Mouse (Mus musculus): ENCODE measurements around the gene Zbtb22.

Gene Zbtb22

DNA sequence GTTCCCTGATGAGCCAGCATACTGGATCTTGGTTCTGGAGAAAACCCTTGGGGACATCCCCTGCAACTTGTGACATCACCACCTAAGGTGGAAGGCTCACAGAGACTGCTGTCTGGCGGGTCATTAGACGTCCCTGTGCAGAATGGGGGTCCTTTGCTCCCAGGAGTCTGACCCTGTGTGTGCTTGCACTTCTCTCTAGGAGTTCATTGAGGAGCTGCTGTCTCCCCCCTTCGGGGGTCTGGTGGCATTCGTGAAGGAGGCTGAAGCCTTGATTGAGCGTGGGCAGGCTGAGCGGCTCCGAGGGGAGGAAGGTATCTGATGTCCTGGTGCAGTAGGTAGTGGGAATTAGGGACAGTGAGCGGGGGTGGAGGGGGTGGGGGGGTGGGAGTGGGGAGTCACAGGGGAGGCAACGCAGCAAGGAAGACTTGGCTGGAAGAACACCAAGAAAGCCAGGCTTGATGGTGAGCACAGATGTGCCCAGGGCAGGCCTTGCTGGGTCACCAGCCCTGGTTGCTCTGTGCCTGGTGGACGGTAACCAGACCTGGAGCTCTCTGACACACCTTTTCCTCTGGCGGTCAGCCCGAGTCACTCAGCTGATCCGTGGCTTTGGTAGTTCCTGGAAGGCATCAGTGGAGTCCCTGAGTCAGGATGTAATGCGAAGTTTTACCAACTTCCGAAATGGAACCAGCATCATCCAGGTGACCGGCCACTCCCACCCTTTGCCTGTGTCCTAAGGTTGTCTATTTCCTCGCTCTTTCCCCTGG lies 49.6 kb downstream of the Zbtb22 start:
- DNase-seq (ENCODE audit: low spot score), result no peak

DNA sequence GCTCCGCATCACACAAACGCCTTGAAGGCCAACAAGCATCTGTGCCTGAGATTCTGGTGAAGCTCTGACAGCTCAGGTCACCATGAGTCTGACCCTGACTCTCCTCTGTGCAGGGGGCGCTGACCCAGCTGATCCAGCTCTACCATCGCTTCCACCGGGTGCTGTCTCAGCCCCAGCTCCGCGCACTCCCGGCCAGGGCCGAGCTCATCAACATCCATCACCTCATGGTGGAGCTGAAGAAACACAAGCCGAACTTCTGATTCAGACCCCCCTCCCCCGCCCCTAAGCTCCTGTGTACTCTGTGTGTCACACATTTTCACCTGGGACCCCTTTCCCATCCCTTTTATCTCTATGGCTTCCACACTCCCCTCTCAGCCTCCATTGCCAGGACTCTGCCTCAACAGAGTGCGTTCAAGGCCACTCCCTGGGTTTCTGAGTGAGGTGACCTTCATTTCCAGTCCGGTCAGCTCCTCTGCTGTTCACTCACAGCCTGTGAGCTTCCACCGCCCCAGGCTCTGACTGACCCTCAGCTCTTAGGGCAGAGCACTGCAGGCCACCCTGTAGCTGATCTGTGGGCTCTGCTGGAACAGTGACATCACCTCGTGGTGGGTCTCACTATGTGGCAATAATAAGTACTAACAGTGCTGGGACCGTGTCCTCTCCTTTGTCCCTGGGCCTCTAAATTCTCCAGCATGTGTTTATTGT lies 50.3 kb downstream of the Zbtb22 start:
- no peak for DNase-seq (ENCODE audit: low spot score)

DNA sequence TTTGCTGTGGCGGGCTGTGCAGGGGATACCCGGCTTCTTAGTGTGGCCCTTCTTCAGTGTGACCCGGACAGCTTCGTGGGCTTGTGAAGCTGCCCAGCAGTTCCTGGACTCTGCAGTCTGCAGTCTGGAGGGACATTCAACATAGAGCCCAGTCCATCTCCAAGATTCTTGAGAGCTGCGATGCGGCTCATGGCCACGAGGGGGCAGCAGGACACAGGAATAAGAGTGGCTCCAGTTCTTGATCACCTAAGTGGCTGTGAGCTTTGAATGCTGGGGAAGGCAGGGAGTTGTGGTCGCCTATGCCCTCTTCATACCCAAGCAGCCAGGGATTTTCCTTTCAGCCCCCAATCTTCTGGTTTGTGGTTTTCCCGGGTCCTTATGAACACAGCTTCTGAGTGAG lies 52.8 kb downstream of the Zbtb22 start:
- DNase-seq (ENCODE audit: low spot score), result no peak
